Mouse (Mus musculus): Measurements from ENCODE around the gene Eea1. TPM values are rescaled to one million over a fixed set of nuclear protein-coding genes. Genes with fewer than 3 reads are reported as not detected.
"Not testable (repeated sequence)": the region's sequence is repeated elsewhere in the genome, so short reads cannot be mapped to it uniquely, and the experiment has no call there.

The Eea1 gene
- total RNA-seq, 2 experiments from 2014 or later, result 26.6 to 27.6 TPM

GRCm38 (mm10) chr10:96035951-96036350 is 95.5 kb downstream of the Eea1 start:
- DNase-seq, result no peak
- intact Hi-C loops (cut with DNase I), result loop anchor here (10.0 kb wide), 2 partner anchors 141 to 481 kb away; no protein-coding TSS in a partner anchor

DNA sequence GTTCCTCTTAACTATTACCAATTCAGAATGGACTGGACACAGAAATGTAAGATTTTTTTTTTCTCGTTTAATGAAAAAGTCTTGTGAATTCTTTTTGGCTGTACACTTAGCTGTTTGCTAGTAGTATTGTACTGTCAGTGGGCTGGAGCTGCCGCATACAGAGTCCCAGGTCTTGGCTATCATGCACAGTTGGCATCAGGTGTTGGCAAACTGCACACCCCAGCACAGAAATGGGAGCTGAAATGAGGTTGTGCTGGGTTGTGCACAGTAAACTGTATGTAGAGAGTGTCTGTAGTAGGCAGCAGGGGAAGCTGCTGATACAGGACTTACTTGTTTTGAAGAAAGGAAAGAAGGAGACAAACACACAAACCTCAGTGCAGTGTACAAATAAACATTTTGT is 103.8 kb downstream of the Eea1 start:
- intact Hi-C loops (cut with DNase I), result no loop called here
- DNase-seq, result no peak

DNA sequence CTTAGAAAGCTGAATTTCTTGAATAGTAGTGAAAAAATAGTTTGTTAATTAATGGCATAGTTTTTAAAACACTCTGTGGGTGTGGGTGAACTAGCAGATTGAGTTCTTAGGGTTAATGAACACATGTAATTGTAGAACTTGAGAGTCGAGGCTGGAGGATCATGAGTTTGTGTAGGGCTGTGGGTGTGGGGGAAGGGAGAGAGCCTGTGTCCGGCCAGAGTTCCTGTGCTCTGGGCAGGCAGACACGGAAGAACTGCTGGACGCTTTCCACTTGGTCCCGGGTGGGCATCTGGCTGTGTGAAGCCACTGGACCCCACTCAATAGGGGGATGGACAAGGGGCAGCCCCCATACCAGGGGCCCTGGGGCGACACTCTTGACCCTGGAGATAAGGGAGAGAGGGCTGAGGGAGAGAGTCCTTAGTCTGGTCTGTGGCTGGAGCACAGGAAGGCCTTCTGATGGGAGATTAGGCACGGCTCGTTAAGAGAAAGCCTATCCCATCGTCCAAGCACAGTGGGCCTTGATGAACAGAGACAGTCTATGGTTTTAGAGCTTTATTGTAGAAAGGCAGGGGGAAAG is 107.6 kb downstream of the Eea1 start:
- no peak for DNase-seq
- intact Hi-C loops (cut with DNase I), result loop anchor here (5.0 kb wide), 1 partner anchor 616 kb away; no protein-coding TSS in a partner anchor

- no peak for DNase-seq
- intact Hi-C loops (cut with DNase I), result loop anchor here (5.0 kb wide), 1 partner anchor 616 kb away; no protein-coding TSS in a partner anchor
These were observed 108.1 kb downstream of the Eea1 start for GRCm38 (mm10) chr10:96048550-96048949.

DNA sequence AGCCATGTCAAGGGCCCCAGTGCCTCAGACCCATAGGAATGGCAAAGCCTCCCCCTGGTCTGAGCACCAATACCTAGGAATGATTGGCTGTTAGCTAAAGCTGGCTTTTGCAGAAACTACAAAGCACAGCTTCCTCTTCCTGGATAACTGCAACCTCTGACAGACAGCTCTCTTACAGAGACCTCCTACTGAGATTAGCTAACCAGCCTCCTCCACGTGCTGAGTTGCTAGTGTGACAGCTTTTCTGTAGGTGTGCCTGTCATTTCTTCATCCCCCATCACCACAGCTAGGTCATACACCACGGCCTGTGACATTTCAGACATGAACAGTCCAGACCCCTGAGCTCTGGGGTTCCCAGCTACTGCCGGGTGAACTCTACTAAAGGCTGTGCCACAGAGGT is 126.9 kb downstream of the Eea1 start:
- no peak for DNase-seq

GRCm38 (mm10) chr10:96074386-96074785 is 133.9 kb downstream of the Eea1 start:
- intact Hi-C loops (cut with DNase I), result no loop called here
- DNase-seq, result no peak

More for the DNA sequence above, 126.9 kb downstream of the Eea1 start:
- intact Hi-C loops (cut with DNase I), result no loop called here

DNA sequence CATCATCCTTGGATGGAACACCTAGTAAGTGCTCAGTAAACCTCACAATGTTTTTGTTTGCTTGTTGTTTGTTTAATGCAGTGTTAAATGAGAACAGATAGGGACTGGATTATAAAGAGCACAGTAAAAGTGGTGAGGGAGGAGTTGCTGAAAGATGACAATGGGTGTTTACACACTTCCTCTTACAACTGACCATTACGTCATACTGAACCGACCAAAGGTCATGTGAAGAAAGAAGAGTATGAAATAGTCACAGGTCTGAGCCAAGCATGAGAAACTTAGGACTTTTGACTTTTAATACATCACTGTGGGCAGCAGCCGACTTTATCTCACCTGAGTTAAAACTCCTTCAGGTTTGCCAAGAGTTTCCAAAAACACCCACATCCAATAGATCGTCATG is 135.0 kb downstream of the Eea1 start:
- intact Hi-C loops (cut with DNase I), result no loop called here
- no peak for DNase-seq

DNA sequence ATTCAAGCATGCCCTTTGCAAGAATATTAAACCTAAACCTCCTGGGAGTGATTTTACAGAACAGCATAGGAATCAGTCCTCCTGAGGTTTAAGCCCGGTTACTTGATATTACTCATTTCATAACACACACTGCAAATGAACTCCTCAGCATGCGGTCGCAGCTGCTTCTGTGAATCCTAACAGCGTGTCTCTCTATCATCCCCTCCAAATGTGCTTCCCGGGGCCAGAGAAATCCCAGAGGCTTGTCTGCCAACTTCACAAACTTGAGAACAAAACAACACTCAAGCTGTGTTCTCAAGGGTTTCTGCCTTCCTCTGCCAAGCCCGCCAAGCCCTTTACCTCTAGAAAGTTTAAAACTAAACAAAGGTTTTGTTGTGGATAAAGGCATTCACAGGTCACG is 135.4 kb downstream of the Eea1 start:
- DNase-seq, result peak; percentile 24
- intact Hi-C loops (cut with DNase I), result no loop called here

DNA sequence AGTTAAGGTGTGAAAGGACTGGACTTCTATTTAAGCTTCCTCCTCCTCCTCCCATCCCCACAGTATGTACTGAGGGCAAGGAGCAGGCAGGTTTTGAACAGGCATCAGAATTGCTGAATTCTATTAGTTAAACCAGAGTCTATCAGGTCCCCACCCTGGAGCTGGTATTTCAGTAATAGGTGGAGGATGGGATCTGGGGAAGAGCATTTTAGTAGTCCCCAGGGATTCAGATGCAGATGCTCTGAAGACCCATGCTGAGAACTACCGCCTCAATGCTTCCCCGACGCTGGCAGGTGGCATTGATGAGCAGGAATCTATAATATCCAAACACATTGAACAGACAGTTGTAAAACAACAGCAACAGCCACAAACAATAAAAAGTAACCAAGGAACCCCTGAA is 136.0 kb downstream of the Eea1 start:
- DNase-seq, result no peak
- intact Hi-C loops (cut with DNase I), result no loop called here

GRCm38 (mm10) chr10:96077480-96078066 is 137.1 kb downstream of the Eea1 start:
- DNase-seq; intact Hi-C loops (cut with DNase I): not testable (repeated sequence)

DNA sequence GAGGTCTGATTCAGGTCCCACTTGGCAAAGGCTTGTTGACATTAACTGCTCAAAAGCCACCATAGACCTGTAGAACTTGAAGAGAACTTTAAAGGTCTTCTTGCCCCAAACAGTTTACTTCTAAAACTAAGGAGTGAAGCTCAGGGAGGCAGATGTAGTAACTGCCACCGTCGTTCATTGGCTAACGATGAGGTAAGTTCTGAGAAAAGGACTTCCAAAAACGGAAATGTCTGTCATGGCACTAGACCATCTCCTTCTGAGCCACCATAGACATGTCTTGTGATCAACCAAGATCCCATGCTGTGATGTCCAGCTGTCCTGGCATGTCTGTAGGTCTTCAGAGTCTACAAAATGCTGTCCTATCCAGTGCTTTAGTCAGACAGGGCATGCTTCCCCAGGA is 139.4 kb downstream of the Eea1 start:
- intact Hi-C loops (cut with DNase I), result no loop called here
- DNase-seq, result no peak

DNA sequence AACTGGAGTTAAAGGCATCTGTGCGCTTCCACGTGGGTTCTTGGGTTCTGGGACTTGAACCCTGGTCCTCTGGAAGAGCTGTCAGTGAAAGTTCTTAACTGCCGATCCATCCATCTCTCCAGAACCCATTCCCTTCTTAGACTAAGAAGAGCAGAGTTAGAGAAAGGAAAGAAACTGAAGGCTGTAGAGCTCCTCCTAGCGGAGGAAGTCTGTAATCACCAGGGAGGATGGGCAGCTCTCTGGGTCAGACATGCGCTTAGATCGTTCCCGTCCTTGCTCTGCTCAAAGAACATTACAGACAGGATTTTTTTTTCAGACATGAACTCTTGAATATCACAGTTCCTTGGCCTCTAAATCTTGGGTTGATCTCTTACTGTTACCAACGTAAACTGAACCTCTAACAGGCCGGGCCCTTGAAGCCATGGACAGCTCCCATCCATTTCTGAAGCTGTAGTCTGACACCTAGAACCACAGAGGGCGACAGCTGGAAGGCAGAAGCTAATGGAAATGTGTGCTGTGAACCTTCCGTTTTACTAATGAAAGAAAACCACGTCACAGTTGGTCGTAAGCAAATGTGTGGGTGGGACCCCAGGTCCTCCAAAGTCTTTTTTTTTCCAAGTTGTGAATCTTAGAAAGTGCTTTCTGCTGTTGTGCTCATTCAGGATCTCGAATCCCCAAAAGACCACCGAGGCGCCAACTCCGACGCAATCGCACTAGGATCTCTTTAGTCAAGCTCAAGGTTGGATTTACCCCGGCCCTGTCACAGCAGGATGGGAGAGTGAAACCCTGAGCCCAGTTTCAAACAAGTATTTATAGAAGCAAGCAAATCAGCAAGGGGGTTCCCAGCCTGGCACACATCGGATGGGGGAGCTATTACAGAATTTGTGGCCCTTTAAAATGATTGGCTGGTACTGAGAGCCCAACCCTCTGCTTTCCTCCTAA is 140.3 kb downstream of the Eea1 start:
- intact Hi-C loops (cut with DNase I), result no loop called here
- DNase-seq, result no peak

DNA sequence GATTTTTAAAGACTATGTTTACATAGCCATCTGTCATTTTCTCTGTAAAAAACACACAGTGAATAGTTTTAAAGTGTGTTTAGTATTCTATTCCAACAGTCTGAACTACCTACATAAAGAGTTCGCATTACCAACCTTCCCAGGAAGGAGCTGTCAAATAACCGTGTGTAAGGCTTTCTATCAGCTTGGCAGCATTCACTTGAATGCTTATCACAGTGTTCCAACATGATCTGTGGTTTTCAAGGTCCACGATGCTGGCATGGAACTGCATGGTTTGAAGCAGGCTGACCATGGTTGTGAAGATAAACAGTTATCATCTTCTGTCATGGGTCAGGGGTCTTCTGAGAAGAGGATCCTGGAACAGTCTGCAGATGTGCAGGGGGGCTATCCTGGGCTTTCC is 141.8 kb downstream of the Eea1 start:
- no peak for DNase-seq
- intact Hi-C loops (cut with DNase I), result no loop called here

- intact Hi-C loops (cut with DNase I), result no loop called here
- no peak for DNase-seq
These were observed 149.3 kb downstream of the Eea1 start for GRCm38 (mm10) chr10:96089744-96090143.

GRCm38 (mm10) chr10:96090388-96090787 is 149.9 kb downstream of the Eea1 start:
- peak; percentile 91 for DNase-seq
- intact Hi-C loops (cut with DNase I), result no loop called here

GRCm38 (mm10) chr10:96093890-96094531 is 153.6 kb downstream of the Eea1 start:
- intact Hi-C loops (cut with DNase I), result no loop called here
- no peak for DNase-seq

- DNase-seq, result no peak
- intact Hi-C loops (cut with DNase I), result no loop called here
These were observed 154.1 kb downstream of the Eea1 start for GRCm38 (mm10) chr10:96094559-96094958.

Measured in left cerebral cortex, postnatal 4 days (tissue).